Mouse (Mus musculus): ENCODE results near the gene Ppib. TPM values are rescaled to one million over a fixed set of nuclear protein-coding genes. Genes with fewer than 3 reads are reported as not detected.

Gene Ppib
- polyA plus RNA-seq (2015; fragmentation: Nextera tagmentation; extraction: Ambion mirVana), result 827 and 843 TPM in 2 replicates

- WGBS, result under 1% methylated on average over 47 of the region's 51 CpGs
- peak; percentile 99 for DNase-seq (ENCODE audit: low spot score)
- Histone ChIP-seq H3K4me3 (ENCODE audit: low read depth, low read length) (peak within 1 kb of the TSS; percentile 78), H3K4me2 (replicated peaks; ENCODE audit: low read depth) (peak within 1 kb of the TSS; percentile 77), H3K27me3 (ENCODE audit: control insufficient read depth, insufficient read depth, low read length) (no peaks in the 10 kb centered on the region), H3K4me1 (replicated peaks; ENCODE audit: control insufficient read depth, insufficient read depth) (0 out of 2 replicates have a peak, but pooled peaks cover 5% of the 10 kb centered on the region), H3K36me3 (ENCODE audit: control insufficient read depth, insufficient read depth, low read length) (peaks cover 19% of the 10 kb centered on the region), H3K9me3 (ENCODE audit: control insufficient read depth, low read length) (no peaks in the 10 kb centered on the region), H3K9ac (ENCODE audit: low read length) (peak within 1 kb of the TSS; percentile 91), H3K27ac (replicated peaks) (peak within 1 kb of the TSS; percentile 89)
- ATAC-seq (ENCODE audit: low FRiP score, low TSS enrichment), result peak; percentile 97
- TF ChIP-seq CTCF (IDR thresholded peaks at IDR 0.05; ENCODE audit: low read depth) (peak; percentile 52), EP300 (optimal IDR thresholded peaks at IDR 0.05) (no peak)
Observed at GRCm38 (mm10) chr9:66059583-66060307, at the start of gene Ppib. Gene Ppib (plus strand): TSS chr9:66060222.

GRCm38 (mm10) chr9:66020601-66021000 lies 39.4 kb upstream of the Ppib start:
- Histone ChIP-seq H3K36me3 (ENCODE audit: control insufficient read depth, insufficient read depth, low read length) (no peaks in the 10 kb centered on the region; the same call in 1 of the 2 replicates), H3K27ac (replicated peaks) (no peak overlapping the region), H3K9ac (ENCODE audit: low read length) (no peak overlapping the region), H3K27me3 (ENCODE audit: control insufficient read depth, insufficient read depth, low read length) (no peaks in the 10 kb centered on the region), H3K4me1 (replicated peaks; ENCODE audit: control insufficient read depth, insufficient read depth) (no peaks in the 10 kb centered on the region), H3K4me2 (replicated peaks; ENCODE audit: low read depth) (no peak overlapping the region), H3K4me3 (ENCODE audit: low read depth, low read length) (no peak overlapping the region), H3K9me3 (ENCODE audit: control insufficient read depth, low read length) (no peaks in the 10 kb centered on the region)
- ATAC-seq (ENCODE audit: low FRiP score, low TSS enrichment) (no peak), DNase-seq (ENCODE audit: low spot score) (no peak)
- TF ChIP-seq CTCF (IDR thresholded peaks at IDR 0.05; ENCODE audit: low read depth) (no peak), EP300 (optimal IDR thresholded peaks at IDR 0.05) (no peak)

GRCm38 (mm10) chr9:66038082-66038481 lies 21.9 kb upstream of the Ppib start:
- Histone ChIP-seq H3K4me3 (ENCODE audit: low read depth, low read length) (no peak overlapping the region), H3K27me3 (ENCODE audit: control insufficient read depth, insufficient read depth, low read length) (no peaks in the 10 kb centered on the region), H3K4me2 (replicated peaks; ENCODE audit: low read depth) (no peak overlapping the region), H3K9ac (ENCODE audit: low read length) (no peak overlapping the region), H3K9me3 (ENCODE audit: control insufficient read depth, low read length) (no peaks in the 10 kb centered on the region), H3K4me1 (replicated peaks; ENCODE audit: control insufficient read depth, insufficient read depth) (no peaks in the 10 kb centered on the region), H3K36me3 (ENCODE audit: control insufficient read depth, insufficient read depth, low read length) (peaks cover 7% of the 10 kb centered on the region; the same call in 1 of the 2 replicates), H3K27ac (replicated peaks) (no peak overlapping the region)
- no peak for ATAC-seq (ENCODE audit: low FRiP score, low TSS enrichment)
- no peak for TF ChIP-seq CTCF (IDR thresholded peaks at IDR 0.05; ENCODE audit: low read depth)
- no peak for TF ChIP-seq EP300 (optimal IDR thresholded peaks at IDR 0.05)
- no peak for DNase-seq (ENCODE audit: low spot score)
- 85% methylated on average over 4 of the region's 4 CpGs for WGBS

GRCm38 (mm10) chr9:66038581-66038980 lies 21.4 kb upstream of the Ppib start:
- Histone ChIP-seq H3K9me3 (ENCODE audit: control insufficient read depth, low read length) (no peaks in the 10 kb centered on the region), H3K9ac (ENCODE audit: low read length) (no peak overlapping the region), H3K4me1 (replicated peaks; ENCODE audit: control insufficient read depth, insufficient read depth) (no peaks in the 10 kb centered on the region), H3K27ac (replicated peaks) (no peak overlapping the region), H3K4me2 (replicated peaks; ENCODE audit: low read depth) (no peak overlapping the region), H3K27me3 (ENCODE audit: control insufficient read depth, insufficient read depth, low read length) (no peaks in the 10 kb centered on the region), H3K4me3 (ENCODE audit: low read depth, low read length) (no peak overlapping the region), H3K36me3 (ENCODE audit: control insufficient read depth, insufficient read depth, low read length) (peaks cover 9% of the 10 kb centered on the region; the same call in 1 of the 2 replicates)
- WGBS, result 88% methylated on average over 4 of the region's 4 CpGs
- ATAC-seq (ENCODE audit: low FRiP score, low TSS enrichment) (no peak), DNase-seq (ENCODE audit: low spot score) (no peak)
- TF ChIP-seq EP300 (optimal IDR thresholded peaks at IDR 0.05), result no peak
- no peak for TF ChIP-seq CTCF (IDR thresholded peaks at IDR 0.05; ENCODE audit: low read depth)

- no peak overlapping the region for H3K9ac ChIP-seq (ENCODE audit: low read length)
- no peaks in the 10 kb centered on the region for H3K27me3 ChIP-seq (ENCODE audit: control insufficient read depth, insufficient read depth, low read length)
- H3K36me3 ChIP-seq (ENCODE audit: control insufficient read depth, insufficient read depth, low read length), result peaks cover 9% of the 10 kb centered on the region; the same call in 1 of the 2 replicates
- no peak for DNase-seq (ENCODE audit: low spot score)
- no peaks in the 10 kb centered on the region for H3K9me3 ChIP-seq (ENCODE audit: control insufficient read depth, low read length)
- TF ChIP-seq CTCF (IDR thresholded peaks at IDR 0.05; ENCODE audit: low read depth) (no peak), EP300 (optimal IDR thresholded peaks at IDR 0.05) (no peak)
- H3K4me1 ChIP-seq (replicated peaks; ENCODE audit: control insufficient read depth, insufficient read depth), result no peaks in the 10 kb centered on the region
- ATAC-seq (ENCODE audit: low FRiP score, low TSS enrichment), result no peak
- no peak overlapping the region for H3K4me2 ChIP-seq (replicated peaks; ENCODE audit: low read depth)
- no peak overlapping the region for H3K27ac ChIP-seq (replicated peaks)
- WGBS, result 80% methylated on average over 4 of the region's 4 CpGs
- H3K4me3 ChIP-seq (ENCODE audit: low read depth, low read length), result no peak overlapping the region
Observed at GRCm38 (mm10) chr9:66039290-66039689, 20.7 kb upstream of the Ppib start.

- H3K4me2 ChIP-seq (replicated peaks; ENCODE audit: low read depth), result no peak overlapping the region
- 82% methylated on average over 3 of the region's 3 CpGs for WGBS
- no peak overlapping the region for H3K9ac ChIP-seq (ENCODE audit: low read length)
- no peak overlapping the region for H3K4me3 ChIP-seq (ENCODE audit: low read depth, low read length)
- no peaks in the 10 kb centered on the region for H3K27me3 ChIP-seq (ENCODE audit: control insufficient read depth, insufficient read depth, low read length)
- DNase-seq (ENCODE audit: low spot score) (no peak), ATAC-seq (ENCODE audit: low FRiP score, low TSS enrichment) (no peak)
- no peak overlapping the region for H3K27ac ChIP-seq (replicated peaks)
- H3K4me1 ChIP-seq (replicated peaks; ENCODE audit: control insufficient read depth, insufficient read depth), result no peaks in the 10 kb centered on the region
- H3K9me3 ChIP-seq (ENCODE audit: control insufficient read depth, low read length), result no peaks in the 10 kb centered on the region
- TF ChIP-seq EP300 (optimal IDR thresholded peaks at IDR 0.05) (no peak), CTCF (IDR thresholded peaks at IDR 0.05; ENCODE audit: low read depth) (no peak)
- peaks cover 9% of the 10 kb centered on the region; the same call in 1 of the 2 replicates for H3K36me3 ChIP-seq (ENCODE audit: control insufficient read depth, insufficient read depth, low read length)
Observed at GRCm38 (mm10) chr9:66040801-66041200, 19.2 kb upstream of the Ppib start.

Data from stomach, postnatal 0 days (tissue).